Mouse (Mus musculus) myocyte (in vitro differentiated cells): ENCODE results near the gene Ggt6. TPM values are rescaled to one million over a fixed set of nuclear protein-coding genes. Genes with fewer than 3 reads are reported as not detected.

Source experiments
- H3K27me3 ChIP-seq: one replicate; pipeline ENCODE4 v1.6.1; 2011; ENCODE audit not compliant: control insufficient read depth, insufficient read depth, insufficient read length
- H3K36me3 ChIP-seq: one replicate; pipeline ENCODE4 v1.6.1; 2011; ENCODE audit not compliant: control insufficient read depth, insufficient read depth
- H3K4me2 ChIP-seq: one replicate; pipeline ENCODE4 v1.6.1; 2011; ENCODE audit warnings: low read depth, control low read depth
- H3K4me3 ChIP-seq: one replicate; pipeline ENCODE4 v1.5.1; 2011; ENCODE audit warnings: mild to moderate bottlenecking, control low read depth, moderate library complexity
- H3K79me2 ChIP-seq: one replicate; pipeline ENCODE4 v1.6.1; 2011; ENCODE audit not compliant: control insufficient read depth, insufficient read depth
- H3ac ChIP-seq: one replicate; pipeline ENCODE4 v1.6.1; 2011; ENCODE audit not compliant: control insufficient read depth, insufficient read length
- CEBPB ChIP-seq: IDR thresholded peaks from 2 replicates; pipeline ENCODE4 v1.6.1; 2011; ENCODE audit warnings: mild to moderate bottlenecking, moderate library complexity; ENCODE audit not compliant: poor library complexity, insufficient read depth, severe bottlenecking
- E2F4 ChIP-seq: IDR thresholded peaks from one replicate; pipeline ENCODE4 v1.6.1; 2011; ENCODE audit warnings: mild to moderate bottlenecking, control low read depth, moderate library complexity; ENCODE audit not compliant: insufficient read depth
- MAX ChIP-seq: IDR thresholded peaks from one replicate; pipeline ENCODE4 v1.6.1; 2011; ENCODE audit warnings: low read depth, mild to moderate bottlenecking, control low read depth
- MYOD1 ChIP-seq, 3 experiments: IDR thresholded peaks; one replicate each; pipeline ENCODE4 v1.6.1; 2011; ENCODE audit warnings: control low read depth in 2 of 3, low read depth in 2 of 3, mild to moderate bottlenecking in 2 of 3, moderate library complexity in 1 of 3; ENCODE audit not compliant: insufficient read length in 2 of 3, control insufficient read depth in 1 of 3
- MYOG ChIP-seq, 3 experiments: IDR thresholded peaks; one replicate each; pipeline ENCODE4 v1.6.1; 2011; ENCODE audit warnings: control low read depth in 2 of 3, low read depth in 2 of 3, mild to moderate bottlenecking in 2 of 3; ENCODE audit not compliant: insufficient read length in 2 of 3, control insufficient read depth in 1 of 3, insufficient read depth in 1 of 3
- POLR2A ChIP-seq: IDR thresholded peaks from one replicate; pipeline ENCODE4 v1.6.1; 2011; ENCODE audit warnings: low read depth, mild to moderate bottlenecking, control low read depth, moderate library complexity; ENCODE audit not compliant: insufficient read length
- POLR2AphosphoS2 ChIP-seq: IDR thresholded peaks from one replicate; pipeline ENCODE4 v1.6.1; 2011; ENCODE audit warnings: low read depth, control low read depth; ENCODE audit not compliant: insufficient read length
- REST ChIP-seq: IDR thresholded peaks from one replicate; pipeline ENCODE4 v1.6.1; 2011; ENCODE audit warnings: mild to moderate bottlenecking, control low read depth, moderate library complexity; ENCODE audit not compliant: insufficient read depth, insufficient read length
- SRF ChIP-seq: IDR thresholded peaks from one replicate; pipeline ENCODE4 v1.6.1; 2011; ENCODE audit warnings: low read depth; ENCODE audit not compliant: control insufficient read depth, insufficient read length
- TCF12 ChIP-seq: IDR thresholded peaks from one replicate; pipeline ENCODE4 v1.6.1; 2011; ENCODE audit warnings: mild to moderate bottlenecking, control low read depth; ENCODE audit not compliant: poor library complexity, insufficient read depth, severe bottlenecking
- TCF3 ChIP-seq: IDR thresholded peaks from one replicate; pipeline ENCODE4 v1.6.1; 2011; ENCODE audit warnings: low read depth, control low read depth; ENCODE audit not compliant: insufficient read length
- USF1 ChIP-seq: IDR thresholded peaks from one replicate; pipeline ENCODE4 v1.6.1; 2011; ENCODE audit warnings: low read depth, mild to moderate bottlenecking, control low read depth, moderate library complexity
- polyA plus RNA-seq: library from polyadenylated mRNA; unstranded; fragments of >200 nt; fragmentation: generic; extraction: Trizol; gene quantifications from one replicate; pipeline ENCODE4 v1.2.1, GENCODE M21; 2012; ENCODE audit warnings: missing spikeins

Ggt6 gene
- polyA plus RNA-seq, 1 experiment: not detected

GRCm38 (mm10) chr11:72409649-72410385 is 25.5 kb upstream of the Ggt6 start:
- peaks cover 77% of the 10 kb centered on the region for H3K27me3 ChIP-seq
- H3K36me3 ChIP-seq: no peaks in the 10 kb centered on the region
- no peaks in the 10 kb centered on the region for H3K79me2 ChIP-seq
- peak overlapping the region; percentile 3 for H3K4me3 ChIP-seq
- TF ChIP-seq MAX (no peak), TCF12 (no peak), CEBPB (no peak), POLR2AphosphoS2 (no peak), MYOD1 (IDR thresholded peaks at IDR 0.05; ENCODE audit: control insufficient read depth in 1 of 3, insufficient read length in 2 of 3, low read depth in 2 of 3) (no peak), TCF3 (no peak), REST (no peak), USF1 (no peak), SRF (no peak), E2F4 (no peak), MYOG (IDR thresholded peaks at IDR 0.05; ENCODE audit: control insufficient read depth in 1 of 3, insufficient read depth in 1 of 3, insufficient read length in 2 of 3, low read depth in 2 of 3) (no peak), POLR2A (no peak)
- H3K4me2 ChIP-seq: peak overlapping the region; percentile 42
- no peak overlapping the region for H3ac ChIP-seq

- Histone ChIP-seq H3K79me2 (no peaks in the 10 kb centered on the region), H3K36me3 (no peaks in the 10 kb centered on the region), H3K4me2 (peak overlapping the region; percentile 64), H3ac (no peak overlapping the region), H3K4me3 (peak overlapping the region; percentile 3), H3K27me3 (peaks cover 75% of the 10 kb centered on the region)
- TF ChIP-seq POLR2A: no peak
- no peak for TF ChIP-seq SRF
- no peak for TF ChIP-seq TCF12
- no peak for TF ChIP-seq USF1
- no peak for TF ChIP-seq TCF3
- TF ChIP-seq REST: no peak
- no peak for TF ChIP-seq E2F4
- no peak for TF ChIP-seq MAX
- no peak for TF ChIP-seq MYOD1 (IDR thresholded peaks at IDR 0.05; ENCODE audit: control insufficient read depth in 1 of 3, insufficient read length in 2 of 3, low read depth in 2 of 3)
- no peak for TF ChIP-seq CEBPB
- no peak for TF ChIP-seq MYOG (IDR thresholded peaks at IDR 0.05; ENCODE audit: control insufficient read depth in 1 of 3, insufficient read depth in 1 of 3, insufficient read length in 2 of 3, low read depth in 2 of 3)
- no peak for TF ChIP-seq POLR2AphosphoS2
Measured at GRCm38 (mm10) chr11:72410521-72411092, 24.7 kb upstream of the Ggt6 start.

DNA sequence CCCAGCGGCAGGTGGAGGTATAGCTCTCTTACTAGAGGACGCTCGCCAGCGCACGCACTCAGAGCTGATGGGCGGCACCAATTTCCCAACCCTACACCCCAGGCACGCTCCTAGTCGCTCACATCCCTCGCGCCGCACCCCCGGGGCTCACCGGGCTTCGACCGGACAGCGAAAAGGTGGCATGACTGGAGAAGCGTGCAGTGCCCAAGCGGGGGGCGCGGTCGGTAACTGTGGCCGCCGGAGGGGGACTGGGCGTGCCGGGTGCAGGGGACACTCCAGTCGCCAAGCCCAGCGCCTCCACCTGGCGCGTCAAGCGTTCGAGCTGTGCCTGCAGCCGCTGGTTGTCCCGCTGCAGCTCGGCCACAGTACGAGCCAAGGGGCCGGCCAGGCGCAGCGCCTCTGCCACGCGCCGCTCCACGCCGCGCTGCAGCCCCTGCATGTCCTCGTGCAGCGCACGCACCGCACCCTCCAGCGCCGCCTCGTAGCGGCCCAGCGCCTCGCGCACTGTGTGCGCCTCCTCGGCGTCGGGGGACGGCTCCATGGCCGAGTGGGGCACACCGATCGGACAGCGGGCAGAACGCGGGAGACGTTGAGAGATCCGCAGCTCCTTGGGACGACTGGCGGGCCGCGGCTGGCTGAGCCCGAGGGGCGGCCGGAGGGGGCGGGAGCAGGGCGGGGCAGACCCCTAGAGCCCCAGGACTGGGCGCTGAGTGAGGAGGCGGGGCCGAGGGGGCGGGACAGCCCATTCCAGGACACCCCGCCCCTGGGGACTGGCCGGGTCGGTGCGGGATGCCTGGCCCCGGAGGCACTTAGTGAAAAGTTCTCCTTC is 24.0 kb upstream of the Ggt6 start, which contains the start of gene Smtnl2:
Gene Smtnl2 (minus strand): TSS at position 621 of the 829 bp plus-strand sequence.
- Histone ChIP-seq H3K4me2 (peak within 1 kb of the TSS; percentile 64), H3ac (no peak within 1 kb of the TSS), H3K79me2 (no peaks in the 10 kb centered on the region), H3K36me3 (no peaks in the 10 kb centered on the region), H3K4me3 (peak within 1 kb of the TSS; percentile 3), H3K27me3 (peaks cover 68% of the 10 kb centered on the region)
- no peak for TF ChIP-seq E2F4
- no peak for TF ChIP-seq MAX
- no peak for TF ChIP-seq SRF
- TF ChIP-seq MYOD1 (IDR thresholded peaks at IDR 0.05; ENCODE audit: control insufficient read depth in 1 of 3, insufficient read length in 2 of 3, low read depth in 2 of 3): no peak
- peak; percentile 59 for TF ChIP-seq POLR2A
- no peak for TF ChIP-seq TCF3
- TF ChIP-seq POLR2AphosphoS2: peak; percentile 28
- no peak for TF ChIP-seq TCF12
- no peak for TF ChIP-seq REST
- TF ChIP-seq MYOG (IDR thresholded peaks at IDR 0.05; ENCODE audit: control insufficient read depth in 1 of 3, insufficient read depth in 1 of 3, insufficient read length in 2 of 3, low read depth in 2 of 3): no peak
- TF ChIP-seq CEBPB: no peak
- no peak for TF ChIP-seq USF1

DNA sequence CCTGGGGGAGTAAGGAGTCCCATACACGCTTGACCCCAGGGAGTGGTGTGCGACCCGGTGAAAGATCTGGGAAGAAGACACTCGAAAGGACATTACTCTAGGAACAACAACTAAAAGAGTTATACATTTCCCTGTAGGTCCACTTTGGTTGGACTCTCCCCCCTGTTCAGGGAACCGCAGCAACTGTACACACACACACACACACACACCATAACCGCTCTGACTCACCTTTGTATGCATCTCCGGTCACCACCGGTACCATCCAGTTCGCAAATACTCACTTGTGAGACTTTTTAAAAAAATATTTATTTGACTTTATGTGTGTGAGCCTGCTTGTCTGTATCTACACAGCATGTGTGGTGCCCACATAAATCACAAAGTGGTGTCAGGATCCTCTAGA is 23.4 kb upstream of the Ggt6 start:
- Histone ChIP-seq H3K4me2 (peak overlapping the region; percentile 30), H3K4me3 (no peak overlapping the region), H3ac (no peak overlapping the region), H3K27me3 (peaks cover 65% of the 10 kb centered on the region), H3K36me3 (no peaks in the 10 kb centered on the region), H3K79me2 (no peaks in the 10 kb centered on the region)
- no peak for TF ChIP-seq TCF12
- no peak for TF ChIP-seq MYOD1 (IDR thresholded peaks at IDR 0.05; ENCODE audit: control insufficient read depth in 1 of 3, insufficient read length in 2 of 3, low read depth in 2 of 3)
- no peak for TF ChIP-seq MYOG (IDR thresholded peaks at IDR 0.05; ENCODE audit: control insufficient read depth in 1 of 3, insufficient read depth in 1 of 3, insufficient read length in 2 of 3, low read depth in 2 of 3)
- TF ChIP-seq USF1: no peak
- TF ChIP-seq SRF: no peak
- TF ChIP-seq POLR2A: no peak
- TF ChIP-seq E2F4: no peak
- no peak for TF ChIP-seq MAX
